9 mouse cellular contexts compared by ENCODE assay signal in the genomic region with DNA sequence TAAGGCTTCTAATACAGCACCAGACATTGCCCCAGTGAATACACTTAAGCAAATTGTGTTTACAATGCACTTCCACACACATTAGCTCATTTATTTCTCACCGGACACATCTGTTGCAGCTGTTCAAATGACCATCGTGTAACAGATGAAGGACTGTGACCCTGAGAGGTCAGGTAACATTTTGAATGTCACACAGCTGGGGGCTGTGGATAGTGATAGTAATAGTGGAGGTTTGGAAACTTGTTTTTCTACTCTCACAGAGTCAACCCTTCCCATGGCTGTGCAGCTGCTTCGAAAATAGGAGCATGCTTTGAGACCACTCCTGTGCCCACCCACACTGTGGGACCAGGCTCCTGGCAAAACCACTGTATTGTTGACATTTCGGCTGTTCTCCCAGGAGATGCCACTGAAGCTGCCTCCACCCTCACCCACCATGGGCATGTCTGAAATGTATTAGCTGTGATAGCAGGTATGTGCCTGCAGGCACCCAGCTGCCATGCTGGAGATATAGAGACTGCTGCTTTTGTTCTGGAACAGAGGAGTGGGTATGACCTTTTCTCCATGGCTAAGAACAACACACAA.
DNase-seq lines count a peak whose midpoint lies in the region; ATAC-seq and TF ChIP-seq lines count a peak whose summit lies in the region.
"Had no signal": no experiment of that assay in that cellular context is flagged by ENCODE, and none has a peak within 500 bp of the region (broad histone marks: within the 10 kb centered on the region; RNA-seq: fewer than 3 reads in every experiment).

No protein-coding gene starts in this region.

- H3K4me2 ChIP-seq in intestine, embryonic 16.5 days (ENCODE audit: low read depth, low read length), result no peak overlapping the region
- no peak overlapping the region for H3K4me2 ChIP-seq in intestine, postnatal 0 days (replicated peaks; ENCODE audit: low read depth)
- H3K4me2 ChIP-seq in midbrain, postnatal 0 days (ENCODE audit: low read depth, low read length, poor library complexity, severe bottlenecking), result no peak overlapping the region
- H3K4me2 ChIP-seq in midbrain, embryonic 15.5 days, result no peak overlapping the region
- no peak overlapping the region for H3K4me2 ChIP-seq in heart, embryonic 12.5 days
- no peak overlapping the region for H3K4me2 ChIP-seq in stomach, postnatal 0 days (replicated peaks; ENCODE audit: low read depth)

- no peaks in the 10 kb centered on the region for H3K9me3 ChIP-seq in intestine, embryonic 16.5 days (ENCODE audit: control insufficient read depth, low read length)
- no peaks in the 10 kb centered on the region for H3K9me3 ChIP-seq in intestine, postnatal 0 days (ENCODE audit: control insufficient read depth)
- H3K9me3 ChIP-seq in midbrain, postnatal 0 days (ENCODE audit: low read length), result no peaks in the 10 kb centered on the region
- H3K9me3 ChIP-seq in midbrain, embryonic 15.5 days, result no peaks in the 10 kb centered on the region
- no peaks in the 10 kb centered on the region for H3K9me3 ChIP-seq in heart, embryonic 12.5 days (replicated peaks)
- no peaks in the 10 kb centered on the region for H3K9me3 ChIP-seq in stomach, postnatal 0 days (ENCODE audit: control insufficient read depth, low read length)

- no peak for TF ChIP-seq EP300 in stomach, postnatal 0 days (optimal IDR thresholded peaks at IDR 0.05)

- no peaks in the 10 kb centered on the region for H3K27me3 ChIP-seq in intestine, embryonic 16.5 days (replicated peaks; ENCODE audit: control insufficient read depth, insufficient read depth, low read length)
- H3K27me3 ChIP-seq in intestine, postnatal 0 days (replicated peaks; ENCODE audit: control insufficient read depth, insufficient read depth, low read length), result no peaks in the 10 kb centered on the region
- H3K27me3 ChIP-seq in midbrain, postnatal 0 days (ENCODE audit: insufficient read depth, low read length), result no peaks in the 10 kb centered on the region
- no peaks in the 10 kb centered on the region for H3K27me3 ChIP-seq in midbrain, embryonic 15.5 days (replicated peaks)
- H3K27me3 ChIP-seq in heart, embryonic 12.5 days (replicated peaks), result no peaks in the 10 kb centered on the region
- no peaks in the 10 kb centered on the region for H3K27me3 ChIP-seq in stomach, postnatal 0 days (ENCODE audit: control insufficient read depth, insufficient read depth, low read length)

- DNase-seq in midbrain, postnatal 0 days (ENCODE audit: low spot score), result no peak
- no peak for DNase-seq in stomach, postnatal 0 days (ENCODE audit: low spot score)
- no peak for DNase-seq in spleen, postnatal 10 days (ENCODE audit: low spot score in 2 of 2)
- DNase-seq in urinary bladder, postnatal 14 days (ENCODE audit: low spot score), result no peak
- DNase-seq: thymus, postnatal 25 days had no signal

- WGBS in intestine, embryonic 16.5 days, result 52% methylated on average over 4 of the region's 4 CpGs
- WGBS in intestine, postnatal 0 days, result 54% methylated on average over 4 of the region's 4 CpGs
- 71% methylated on average over 4 of the region's 4 CpGs for WGBS in midbrain, postnatal 0 days
- 65% methylated on average over 4 of the region's 4 CpGs for WGBS in midbrain, embryonic 15.5 days
- WGBS in heart, embryonic 12.5 days, result 74% methylated on average over 4 of the region's 4 CpGs
- WGBS in stomach, postnatal 0 days, result 30% methylated on average over 4 of the region's 4 CpGs

- no peak for TF ChIP-seq CTCF in intestine, postnatal 0 days (IDR thresholded peaks at IDR 0.05; ENCODE audit: low read depth)
- no peak for TF ChIP-seq CTCF in midbrain, postnatal 0 days (IDR thresholded peaks at IDR 0.05)
- TF ChIP-seq CTCF in stomach, postnatal 0 days (IDR thresholded peaks at IDR 0.05; ENCODE audit: low read depth), result no peak

- H3K4me3 ChIP-seq in intestine, embryonic 16.5 days (ENCODE audit: low read length), result no peak overlapping the region
- H3K4me3 ChIP-seq in intestine, postnatal 0 days (ENCODE audit: low read depth, low read length), result no peak overlapping the region
- no peak overlapping the region for H3K4me3 ChIP-seq in midbrain, postnatal 0 days (ENCODE audit: low read depth, low read length)
- H3K4me3 ChIP-seq in midbrain, embryonic 15.5 days, result no peak overlapping the region
- no peak overlapping the region for H3K4me3 ChIP-seq in heart, embryonic 12.5 days
- H3K4me3 ChIP-seq in stomach, postnatal 0 days (ENCODE audit: low read depth, low read length), result no peak overlapping the region

- no peak overlapping the region for H3K9ac ChIP-seq in intestine, embryonic 16.5 days (ENCODE audit: low read depth, low read length)
- H3K9ac ChIP-seq in intestine, postnatal 0 days (ENCODE audit: low read depth, low read length), result no peak overlapping the region
- no peak overlapping the region for H3K9ac ChIP-seq in midbrain, postnatal 0 days (replicated peaks; ENCODE audit: low read length, poor library complexity, severe bottlenecking)
- no peak overlapping the region for H3K9ac ChIP-seq in midbrain, embryonic 15.5 days
- H3K9ac ChIP-seq in heart, embryonic 12.5 days, result no peak overlapping the region
- H3K9ac ChIP-seq in stomach, postnatal 0 days (ENCODE audit: low read length), result no peak overlapping the region; the same call in 1 of the 2 replicates

- H3K4me1 ChIP-seq in intestine, embryonic 16.5 days (ENCODE audit: control insufficient read depth, insufficient read depth, low read length), result no peaks in the 10 kb centered on the region
- H3K4me1 ChIP-seq in intestine, postnatal 0 days (replicated peaks; ENCODE audit: control insufficient read depth, insufficient read depth, low read length), result no peaks in the 10 kb centered on the region
- no peaks in the 10 kb centered on the region for H3K4me1 ChIP-seq in midbrain, postnatal 0 days (ENCODE audit: insufficient read depth, low read length)
- H3K4me1 ChIP-seq in midbrain, embryonic 15.5 days, result no peaks in the 10 kb centered on the region
- H3K4me1 ChIP-seq in heart, embryonic 12.5 days (replicated peaks), result peaks cover 19% of the 10 kb centered on the region
- no peaks in the 10 kb centered on the region for H3K4me1 ChIP-seq in stomach, postnatal 0 days (replicated peaks; ENCODE audit: control insufficient read depth, insufficient read depth)

- no peak for ATAC-seq in intestine, embryonic 16.5 days
- no peak for ATAC-seq in intestine, postnatal 0 days
- peak; percentile 31; the same call in 1 of the 2 replicates for ATAC-seq in midbrain, postnatal 0 days (ENCODE audit: low FRiP score)
- ATAC-seq in midbrain, embryonic 15.5 days (replicated peaks), result no peak
- ATAC-seq in heart, embryonic 12.5 days (ENCODE audit: insufficient number of reproducible peaks, low FRiP score), result no peak
- no peak for ATAC-seq in stomach, postnatal 0 days (ENCODE audit: low FRiP score, low TSS enrichment)

- peak overlapping the region; percentile 16; the same call in 1 of the 2 replicates for H3K27ac ChIP-seq in intestine, embryonic 16.5 days (ENCODE audit: low read length)
- H3K27ac ChIP-seq in intestine, postnatal 0 days (ENCODE audit: low read depth, low read length), result no peak overlapping the region
- no peak overlapping the region for H3K27ac ChIP-seq in midbrain, postnatal 0 days (ENCODE audit: low read depth, low read length)
- H3K27ac ChIP-seq in midbrain, embryonic 15.5 days, result no peak overlapping the region
- H3K27ac ChIP-seq in heart, embryonic 12.5 days (ENCODE audit: poor library complexity, severe bottlenecking), result peak overlapping the region; percentile 56; the same call in 1 of the 2 replicates
- H3K27ac ChIP-seq in stomach, postnatal 0 days (replicated peaks), result 0 out of 2 replicates have a peak overlapping the region, but pooled peaks have one; percentile 1

- no peaks in the 10 kb centered on the region for H3K36me3 ChIP-seq in intestine, embryonic 16.5 days (ENCODE audit: control insufficient read depth, insufficient read depth, low read length)
- H3K36me3 ChIP-seq in intestine, postnatal 0 days (ENCODE audit: control insufficient read depth, insufficient read depth), result no peaks in the 10 kb centered on the region
- no peaks in the 10 kb centered on the region for H3K36me3 ChIP-seq in midbrain, postnatal 0 days (ENCODE audit: insufficient read depth, low read length)
- no peaks in the 10 kb centered on the region for H3K36me3 ChIP-seq in midbrain, embryonic 15.5 days (replicated peaks)
- no peaks in the 10 kb centered on the region for H3K36me3 ChIP-seq in heart, embryonic 12.5 days
- no peaks in the 10 kb centered on the region for H3K36me3 ChIP-seq in stomach, postnatal 0 days (ENCODE audit: control insufficient read depth, insufficient read depth, low read length)

Comparison
In these comparisons a context has a peak if more than half of its experiments do, and no peak if none do; other contexts are left out.
1. H3K27ac ChIP-seq: peak in intestine, embryonic 16.5 days (single experiment), heart, embryonic 12.5 days (single experiment) and stomach, postnatal 0 days (single experiment); none in intestine, postnatal 0 days (single experiment), midbrain, postnatal 0 days (single experiment) and midbrain, embryonic 15.5 days (single experiment).